Mouse (Mus musculus): ENCODE results near the gene Kif1bp.
"Not testable (repeated sequence)": the region's sequence is repeated elsewhere in the genome, so short reads cannot be mapped to it uniquely, and the experiment has no call there.

Gene Kif1bp

GRCm38 (mm10) chr10:62508459-62508858, 69.8 kb downstream of the Kif1bp start:
- peak; percentile 62 for DNase-seq

GRCm38 (mm10) chr10:62507591-62508308, 70.5 kb downstream of the Kif1bp start:
- peak; percentile 77 for DNase-seq

GRCm38 (mm10) chr10:62507071-62507470, 71.2 kb downstream of the Kif1bp start:
- no peak for DNase-seq

GRCm38 (mm10) chr10:62506019-62506556, 72.2 kb downstream of the Kif1bp start:
- no peak for DNase-seq

DNA sequence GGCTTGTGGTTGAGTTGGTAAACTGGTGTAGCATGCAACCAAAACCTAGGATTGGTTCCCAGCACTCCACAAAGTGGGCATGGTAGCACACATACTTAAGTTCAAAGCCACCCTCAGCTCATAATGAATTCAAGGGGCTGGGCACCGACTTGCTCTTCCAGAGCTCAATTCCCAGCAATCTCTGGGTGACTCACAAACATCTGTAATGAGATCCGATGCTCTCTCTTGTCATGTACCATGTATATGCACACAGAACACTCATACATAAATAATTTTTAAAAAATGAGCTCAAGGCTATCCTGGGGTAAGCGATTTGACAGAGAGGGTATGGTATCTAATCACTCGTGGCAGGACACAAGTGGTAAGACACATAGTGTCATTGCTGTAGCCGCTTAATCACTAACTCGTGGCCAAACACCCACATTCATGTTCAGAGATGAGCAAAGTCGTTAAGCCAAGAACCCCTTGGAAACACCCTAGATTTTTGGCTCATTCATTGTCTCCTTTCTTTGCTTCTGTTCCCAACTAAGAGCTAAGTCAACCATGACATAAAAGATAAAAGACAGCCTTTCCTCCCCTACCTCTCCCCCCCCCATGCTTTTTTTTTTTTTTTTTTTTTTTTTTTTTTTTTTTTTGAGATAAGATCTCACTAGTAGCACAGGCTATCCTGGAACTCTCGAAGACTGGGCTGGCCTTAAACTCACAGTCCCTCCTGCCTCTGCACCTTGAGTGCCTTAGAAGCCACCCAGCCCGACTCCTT, 72.9 kb downstream of the Kif1bp start:
- DNase-seq = no peak

DNA sequence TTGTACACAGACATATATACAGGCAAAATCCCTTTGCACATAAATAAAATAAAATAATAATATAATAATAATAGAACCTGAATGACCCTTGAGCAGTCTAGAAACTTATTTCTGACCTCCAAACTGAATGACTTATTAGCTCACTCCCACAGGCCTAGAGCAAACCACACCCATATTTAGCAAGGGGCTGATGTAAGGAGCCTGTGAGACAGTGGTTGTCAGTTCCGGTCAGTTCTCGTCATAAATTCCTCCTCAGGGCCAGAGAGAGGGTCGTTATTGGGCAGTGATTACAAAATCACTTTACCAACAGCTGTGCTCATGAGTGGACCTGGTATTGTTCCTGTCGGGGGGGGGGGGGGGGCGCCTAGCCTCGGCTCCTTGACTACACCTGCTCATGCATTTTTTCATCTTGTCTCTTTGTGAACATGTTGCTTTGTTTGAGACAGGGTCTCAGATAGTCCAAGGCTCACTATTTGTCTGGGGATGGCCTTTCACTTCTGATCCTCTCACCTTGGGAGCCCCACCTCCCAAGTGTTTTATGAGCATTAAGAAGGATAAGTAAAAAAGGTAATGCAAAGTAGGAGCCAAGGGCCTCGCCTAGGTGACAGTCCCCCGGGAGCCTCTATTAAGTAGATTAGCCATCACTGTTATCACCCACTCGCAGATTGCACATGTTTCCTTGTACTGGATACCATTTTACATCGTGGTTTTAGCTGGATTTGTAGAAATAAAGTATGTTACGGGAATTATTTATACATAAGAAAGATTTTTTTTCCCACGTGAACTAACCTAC, 74.2 kb downstream of the Kif1bp start:
- DNase-seq = no peak

GRCm38 (mm10) chr10:62503353-62503752, 74.9 kb downstream of the Kif1bp start:
- DNase-seq = peak; percentile 50

- DNase-seq = no peak
These were observed 76.3 kb downstream of the Kif1bp start for GRCm38 (mm10) chr10:62501951-62502350.

DNA sequence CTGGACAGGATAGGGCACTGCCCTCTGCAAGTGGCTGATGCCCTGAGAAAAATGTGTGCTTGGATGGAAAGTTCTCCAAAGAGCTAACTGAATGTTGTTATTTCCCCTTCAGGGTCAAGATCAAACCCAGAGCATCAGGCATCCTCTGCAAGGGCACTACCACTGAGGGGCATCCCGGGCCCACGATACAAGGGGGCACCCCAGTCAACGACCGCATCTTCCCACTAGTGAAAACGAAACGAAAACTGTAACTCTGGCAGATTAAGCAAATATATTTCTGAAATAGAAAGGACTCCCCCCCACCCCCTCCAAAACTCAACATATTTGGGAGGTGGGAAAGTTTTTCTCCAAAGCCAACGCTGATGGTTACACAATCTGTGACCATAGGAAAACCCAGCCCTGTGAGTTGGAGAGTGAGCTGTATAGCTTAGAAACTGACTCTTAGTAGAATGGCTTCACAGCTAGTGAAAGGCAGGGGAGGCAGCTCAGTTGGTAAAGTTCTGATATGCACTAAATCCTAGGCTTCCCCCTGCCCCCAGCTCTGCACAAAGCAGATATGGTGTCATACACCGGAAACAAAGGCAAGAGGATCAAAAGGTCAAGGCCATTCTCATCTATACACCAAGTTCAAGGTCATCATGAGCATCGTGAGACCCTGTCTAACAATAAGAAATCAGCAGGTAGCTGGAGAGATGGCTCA, 77.2 kb downstream of the Kif1bp start:
- DNase-seq = no peak

GRCm38 (mm10) chr10:62500088-62500915, 78.0 kb downstream of the Kif1bp start:
- DNase-seq = peak; percentile 77

DNA sequence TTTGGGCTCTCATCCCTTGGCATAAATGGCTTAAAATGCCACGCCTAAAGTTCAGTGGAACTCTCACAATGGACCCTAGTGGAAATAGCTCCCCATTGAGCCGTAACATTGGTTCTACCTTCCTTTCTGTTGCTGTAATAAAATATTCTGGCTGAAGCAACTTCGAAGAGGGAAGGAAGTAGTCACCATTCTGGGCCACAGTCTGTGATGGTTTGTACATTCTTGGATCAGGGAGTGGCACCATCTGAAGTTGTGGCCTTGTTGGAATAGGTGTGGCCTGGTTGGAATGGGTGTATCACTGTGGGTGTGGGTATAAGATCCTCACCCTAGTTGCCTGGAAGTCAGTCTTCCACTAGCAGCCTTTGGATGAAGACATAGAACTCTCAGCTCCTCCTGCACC, 86.6 kb downstream of the Kif1bp start:
- DNase-seq = not testable (repeated sequence)
